Mouse (Mus musculus) intestine, embryonic 14.5 days (tissue): ENCODE measurements around the gene Cux1. TPM values are rescaled to one million over a fixed set of nuclear protein-coding genes. Genes with fewer than 3 reads are reported as not detected.
A peak's percentile ranks its signal among the peaks of the same experiment; 100 is the strongest.

ENCODE experiments used
- ATAC-seq: fragments of 200-750 bp; cut with Nextera tagmentation; replicated peaks from 2 replicates; pipeline ENCODE4 v1.8.0; 2017; ENCODE audit warnings: low read depth, moderate number of reproducible peaks, moderate TSS enrichment, moderate library complexity; ENCODE audit not compliant: low FRiP score, low TSS enrichment
- DNase-seq: peaks from one replicate; pipeline ENCODE4 v3.0.0-alpha.2; 2018; ENCODE audit warnings: low spot score
- H3K27ac ChIP-seq: fragments of 300-500 bp; sonication (generic); 2 replicates; pipeline ENCODE4 v1.5.1; 2014; ENCODE audit warnings: low read depth, mild to moderate bottlenecking, control low read depth
- H3K27me3 ChIP-seq: fragments of 300-500 bp; sonication (generic); replicated peaks from 2 replicates; pipeline ENCODE4 v1.6.1; 2014; ENCODE audit warnings: low read length, control low read depth; ENCODE audit not compliant: control insufficient read depth, insufficient read depth
- H3K36me3 ChIP-seq: fragments of 300-500 bp; sonication (generic); 2 replicates; pipeline ENCODE4 v1.6.1; 2014; ENCODE audit warnings: low read length, control low read depth; ENCODE audit not compliant: control insufficient read depth, insufficient read depth
- H3K4me1 ChIP-seq: fragments of 300-500 bp; sonication (generic); replicated peaks from 2 replicates; pipeline ENCODE4 v1.6.1; 2014; ENCODE audit warnings: low read length, control low read depth, mixed read lengths; ENCODE audit not compliant: control insufficient read depth, insufficient read depth
- H3K4me2 ChIP-seq: fragments of 300-500 bp; sonication (generic); 2 replicates; pipeline ENCODE4 v1.6.1; 2014; ENCODE audit warnings: low read length
- H3K4me3 ChIP-seq: fragments of 300-500 bp; sonication (generic); 2 replicates; pipeline ENCODE4 v1.5.1; 2014; ENCODE audit warnings: low read depth, low read length, control low read depth, mixed read lengths
- H3K9ac ChIP-seq: fragments of 300-500 bp; sonication (generic); 2 replicates; pipeline ENCODE4 v1.6.1; 2014; ENCODE audit warnings: mild to moderate bottlenecking, low read length
- H3K9me3 ChIP-seq: fragments of 300-500 bp; sonication (generic); 2 replicates; pipeline ENCODE4 v1.6.1; 2016; ENCODE audit warnings: low read length, control low read depth; ENCODE audit not compliant: control insufficient read depth
- WGBS: fragments of 180-500 bp; shearing (Covaris S2); extraction: QIAGEN DNeasy Blood & Tissue Kit; methylation state at CpG from one replicate; pipeline ENCODE4 v1.1.7; 2014; 5-methylcytosine and 5-hydroxymethylcytosine counted together
- polyA plus RNA-seq: library from polyadenylated mRNA; unstranded; fragments of >200 nt; fragmentation: Nextera tagmentation; extraction: Ambion mirVana; gene quantifications from 2 replicates; pipeline ENCODE4 v1.2.1, GENCODE M21; 2014

Gene Cux1
- polyA plus RNA-seq, 1 experiment from 2014 or later, result 72.7 TPM

DNA sequence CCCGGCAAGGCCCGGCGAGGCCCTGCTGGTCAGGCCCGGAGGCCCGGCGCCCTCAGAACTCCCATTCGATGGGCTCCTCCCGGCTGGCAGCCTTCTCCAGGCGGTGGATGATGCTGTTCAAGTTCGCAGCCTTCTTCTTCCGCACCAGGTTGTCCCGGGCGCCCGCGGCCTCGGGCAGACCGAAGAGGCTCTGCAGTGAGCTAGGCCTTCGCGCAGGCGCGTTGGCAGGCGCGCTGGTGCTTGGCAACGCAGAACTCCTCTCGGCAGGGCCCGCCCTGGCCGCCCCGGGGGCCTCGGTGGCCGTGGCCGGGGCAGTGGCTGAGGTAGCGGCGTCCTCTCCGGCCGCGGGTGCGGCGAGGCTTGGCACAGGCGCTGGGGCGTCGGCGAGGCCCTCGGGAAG lies 292.6 kb downstream of the Cux1 start:
- Histone ChIP-seq H3K27ac (no peak overlapping the region), H3K9me3 (no peaks in the 10 kb centered on the region), H3K9ac (no peak overlapping the region), H3K4me3 (no peak overlapping the region), H3K4me2 (no peak overlapping the region), H3K4me1 (peaks cover 7% of the 10 kb centered on the region), H3K36me3 (peaks cover 69% of the 10 kb centered on the region), H3K27me3 (no peaks in the 10 kb centered on the region)
- 87% methylated on average over 43 of the region's 43 CpGs for WGBS
- ATAC-seq (no peak), DNase-seq (no peak)

- Histone ChIP-seq H3K9ac (no peak overlapping the region), H3K4me3 (no peak overlapping the region), H3K4me2 (no peak overlapping the region), H3K36me3 (peaks cover 21% of the 10 kb centered on the region), H3K4me1 (peaks cover 10% of the 10 kb centered on the region), H3K27ac (no peak overlapping the region), H3K9me3 (no peaks in the 10 kb centered on the region), H3K27me3 (no peaks in the 10 kb centered on the region)
- ATAC-seq (no peak), DNase-seq (no peak)
- WGBS, result 55% methylated on average over 4 of the region's 4 CpGs
Measured at GRCm38 (mm10) chr5:136269937-136270336, 297.4 kb downstream of the Cux1 start.

DNA sequence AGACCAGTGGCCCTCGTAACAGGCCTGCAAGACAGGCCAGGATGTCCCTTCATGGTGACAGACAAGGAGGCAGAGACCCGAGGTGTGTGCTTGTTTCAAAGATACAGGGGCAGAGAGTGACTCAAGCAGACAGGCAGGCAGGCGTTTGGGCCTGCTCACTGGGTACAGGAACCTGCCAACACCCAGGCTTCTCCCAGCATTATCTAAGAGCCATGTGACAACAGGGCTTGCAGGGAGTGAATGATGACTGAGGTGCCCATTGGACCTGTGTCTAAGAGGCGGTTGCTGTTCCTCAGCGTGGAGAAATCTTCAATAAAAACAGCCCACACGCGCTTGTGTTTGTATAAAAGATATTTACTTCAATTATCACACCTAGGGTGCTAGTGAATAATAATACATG lies 301.2 kb downstream of the Cux1 start:
- DNase-seq, result no peak

DNA sequence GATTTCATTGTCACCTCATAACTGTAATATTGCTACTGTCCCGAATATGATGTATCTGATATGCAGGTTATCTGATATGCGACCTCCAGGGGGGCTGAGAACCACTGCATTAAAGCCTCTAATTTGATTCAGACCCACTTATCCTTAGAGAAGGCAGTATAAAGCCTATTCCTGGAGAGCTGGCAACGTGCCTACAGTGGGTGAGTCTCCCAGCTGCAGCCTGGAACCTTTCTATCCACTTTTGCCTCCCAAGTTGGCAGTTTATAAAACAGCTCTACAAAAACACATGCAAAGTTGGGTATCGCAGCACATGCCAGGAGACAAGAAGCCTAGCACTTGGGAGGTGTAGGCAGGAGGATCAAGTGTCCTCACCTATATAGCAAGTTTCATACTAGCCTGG lies 303.9 kb downstream of the Cux1 start:
- Histone ChIP-seq H3K4me1 (peaks cover 6% of the 10 kb centered on the region; the same call in 1 of the 2 replicates), H3K4me3 (no peak overlapping the region), H3K27ac (no peak overlapping the region), H3K9ac (no peak overlapping the region), H3K4me2 (no peak overlapping the region), H3K9me3 (no peaks in the 10 kb centered on the region), H3K36me3 (no peaks in the 10 kb centered on the region), H3K27me3 (no peaks in the 10 kb centered on the region)
- ATAC-seq (no peak), DNase-seq (no peak)
- 76% methylated on average over 4 of the region's 4 CpGs for WGBS

More for the DNA sequence above, 301.2 kb downstream of the Cux1 start:
- no peak overlapping the region for H3K27ac ChIP-seq
- ATAC-seq, result no peak
- no peak overlapping the region for H3K9ac ChIP-seq
- no peak overlapping the region for H3K4me2 ChIP-seq
- 79% methylated on average over 7 of the region's 7 CpGs for WGBS
- no peaks in the 10 kb centered on the region for H3K36me3 ChIP-seq
- H3K27me3 ChIP-seq, result no peaks in the 10 kb centered on the region
- no peaks in the 10 kb centered on the region for H3K9me3 ChIP-seq
- H3K4me3 ChIP-seq, result no peak overlapping the region
- H3K4me1 ChIP-seq, result peaks cover 13% of the 10 kb centered on the region

DNA sequence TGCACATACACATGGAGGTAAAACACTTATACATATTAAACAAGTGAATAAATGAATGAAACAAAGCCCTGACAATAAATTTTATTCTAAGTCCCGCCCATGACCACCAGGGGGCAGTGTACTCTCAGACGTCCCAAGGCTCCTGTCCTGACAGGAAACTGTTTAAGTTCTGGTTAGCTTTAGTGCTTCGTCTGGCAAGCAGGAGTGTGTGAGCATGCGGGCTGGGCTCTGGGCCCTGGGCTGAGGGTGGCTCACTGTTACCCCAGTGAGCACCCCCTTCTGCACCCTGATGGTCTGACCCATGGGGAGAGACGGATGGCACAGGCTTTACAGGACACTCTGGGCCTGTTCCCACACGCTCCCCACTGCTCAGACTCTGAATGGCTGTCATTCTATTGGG lies 308.4 kb downstream of the Cux1 start:
- Histone ChIP-seq H3K27me3 (no peaks in the 10 kb centered on the region), H3K9me3 (no peaks in the 10 kb centered on the region), H3K27ac (no peak overlapping the region), H3K4me2 (no peak overlapping the region), H3K4me1 (peaks cover 3% of the 10 kb centered on the region; the same call in 1 of the 2 replicates), H3K4me3 (no peak overlapping the region), H3K9ac (no peak overlapping the region; the same call in 1 of the 2 replicates), H3K36me3 (peaks cover 9% of the 10 kb centered on the region; the same call in 1 of the 2 replicates)
- ATAC-seq, result no peak; the same call in 1 of the 2 replicates
- 31% methylated on average over 6 of the region's 6 CpGs for WGBS
- DNase-seq, result peak; percentile 91

GRCm38 (mm10) chr5:136252899-136253298 lies 314.4 kb downstream of the Cux1 start:
- H3K9me3 ChIP-seq, result no peaks in the 10 kb centered on the region
- H3K4me1 ChIP-seq, result no peaks in the 10 kb centered on the region
- H3K9ac ChIP-seq, result no peak overlapping the region
- no peak overlapping the region for H3K4me3 ChIP-seq
- no peaks in the 10 kb centered on the region for H3K27me3 ChIP-seq
- no peak overlapping the region for H3K27ac ChIP-seq
- H3K4me2 ChIP-seq, result no peak overlapping the region
- ATAC-seq (peak; percentile 57; the same call in 1 of the 2 replicates), DNase-seq (peak; percentile 90)
- 15% methylated on average over 17 of the region's 17 CpGs for WGBS
- H3K36me3 ChIP-seq, result peaks cover 16% of the 10 kb centered on the region; the same call in 1 of the 2 replicates

GRCm38 (mm10) chr5:136251004-136251403 lies 316.3 kb downstream of the Cux1 start:
- Histone ChIP-seq H3K36me3 (0 out of 2 replicates have a peak, but pooled peaks cover 7% of the 10 kb centered on the region), H3K4me2 (no peak overlapping the region), H3K27ac (no peak overlapping the region), H3K9me3 (no peaks in the 10 kb centered on the region), H3K9ac (no peak overlapping the region), H3K27me3 (no peaks in the 10 kb centered on the region), H3K4me1 (no peaks in the 10 kb centered on the region), H3K4me3 (no peak overlapping the region)
- DNase-seq (no peak), ATAC-seq (no peak)
- WGBS, result 51% methylated on average over 7 of the region's 7 CpGs

DNA sequence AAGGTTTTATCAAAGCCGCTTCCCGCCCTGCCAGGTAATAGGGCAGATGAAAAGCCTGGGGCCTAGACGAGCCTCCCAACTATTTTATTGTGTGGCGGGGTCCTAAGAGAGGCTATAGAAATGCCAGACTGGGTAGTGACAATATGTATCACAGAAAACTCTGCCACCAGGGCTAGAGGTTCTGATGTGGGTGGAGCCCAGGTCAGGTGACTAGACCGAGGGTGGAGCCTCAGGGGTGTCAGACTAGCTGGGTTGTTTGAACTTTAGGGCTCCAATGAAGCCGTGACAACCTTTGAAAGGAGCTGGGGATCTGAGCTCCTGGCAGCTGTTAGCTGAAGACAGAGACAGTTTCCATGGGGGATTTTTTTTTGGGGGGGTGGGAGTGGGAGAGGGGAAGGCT lies 318.8 kb downstream of the Cux1 start:
- ATAC-seq (no peak), DNase-seq (no peak)
- no peak overlapping the region for H3K4me3 ChIP-seq

DNA sequence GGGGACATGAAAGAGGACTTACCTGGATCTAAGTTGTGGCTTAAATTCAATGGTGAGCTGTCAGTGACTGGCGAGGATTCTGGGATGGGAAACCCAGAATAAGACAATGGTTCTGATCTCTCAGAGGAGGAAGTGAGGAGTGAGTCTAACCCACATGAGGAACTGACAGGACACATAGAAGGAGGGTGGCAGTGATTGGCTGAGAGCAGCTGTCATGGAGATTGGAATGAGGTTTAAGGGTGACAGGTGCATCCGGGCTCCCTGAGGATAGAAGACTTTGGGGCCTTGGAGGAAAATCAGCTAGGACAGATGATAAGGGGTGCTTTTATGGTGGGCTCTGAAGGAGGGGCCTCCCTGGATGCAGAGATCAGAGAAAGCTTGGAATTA lies 320.8 kb downstream of the Cux1 start, which contains the start of gene Sh2b2:
Gene Sh2b2 (minus strand): TSS at position 105 of the 387 bp plus-strand sequence.
- Histone ChIP-seq H3K27ac (peak within 1 kb of the TSS; percentile 69), H3K27me3 (no peaks in the 10 kb centered on the region), H3K4me3 (peak within 1 kb of the TSS; percentile 64), H3K4me2 (peak within 1 kb of the TSS; percentile 74), H3K4me1 (peaks cover 8% of the 10 kb centered on the region; the same call in 1 of the 2 replicates), H3K9me3 (no peaks in the 10 kb centered on the region), H3K36me3 (0 out of 2 replicates have a peak, but pooled peaks cover 5% of the 10 kb centered on the region), H3K9ac (peak within 1 kb of the TSS; percentile 42; the same call in 1 of the 2 replicates)
- DNase-seq, result no peak
- no peak for ATAC-seq
- 86% methylated on average over 2 of the region's 2 CpGs for WGBS

More for the DNA sequence above, 318.8 kb downstream of the Cux1 start:
- no peaks in the 10 kb centered on the region for H3K27me3 ChIP-seq
- no peak overlapping the region for H3K4me2 ChIP-seq
- H3K27ac ChIP-seq, result no peak overlapping the region
- 0 out of 2 replicates have a peak, but pooled peaks cover 7% of the 10 kb centered on the region for H3K36me3 ChIP-seq
- 61% methylated on average over 6 of the region's 6 CpGs for WGBS
- no peaks in the 10 kb centered on the region for H3K9me3 ChIP-seq
- no peak overlapping the region for H3K9ac ChIP-seq
- H3K4me1 ChIP-seq, result peaks cover 4% of the 10 kb centered on the region; the same call in 1 of the 2 replicates
